Mouse (Mus musculus): ENCODE measurements at regions not wholly inside any gene's neighbourhood (a gene's known extent, or its start where the extent isn't known, plus 50 kb on each side); places are given as distances from the start of the nearest gene placed in this dataset.

- no peak for DNase-seq
Measured at GRCm38 (mm10) chr4:125941266-125941665, 83.1 kb upstream of the Csf3r start.

GRCm38 (mm10) chr4:125941916-125942315 lies 82.4 kb upstream of the Csf3r start:
- peak in 1 of 2 experiments; percentile 48 for DNase-seq

- no peak for DNase-seq
Measured at GRCm38 (mm10) chr4:125945062-125945461, 79.3 kb upstream of the Csf3r start.

- no peak for DNase-seq
Measured at GRCm38 (mm10) chr4:125959426-125959825, 64.9 kb upstream of the Csf3r start.

- DNase-seq, result no peak
Measured at GRCm38 (mm10) chr4:125960704-125961279, 63.6 kb upstream of the Csf3r start.

GRCm38 (mm10) chr4:125962677-125963076 lies 61.7 kb upstream of the Csf3r start:
- DNase-seq, result peak; percentile 57 to 92
